8 mouse cellular contexts compared by ENCODE assay signal in the genomic region with DNA sequence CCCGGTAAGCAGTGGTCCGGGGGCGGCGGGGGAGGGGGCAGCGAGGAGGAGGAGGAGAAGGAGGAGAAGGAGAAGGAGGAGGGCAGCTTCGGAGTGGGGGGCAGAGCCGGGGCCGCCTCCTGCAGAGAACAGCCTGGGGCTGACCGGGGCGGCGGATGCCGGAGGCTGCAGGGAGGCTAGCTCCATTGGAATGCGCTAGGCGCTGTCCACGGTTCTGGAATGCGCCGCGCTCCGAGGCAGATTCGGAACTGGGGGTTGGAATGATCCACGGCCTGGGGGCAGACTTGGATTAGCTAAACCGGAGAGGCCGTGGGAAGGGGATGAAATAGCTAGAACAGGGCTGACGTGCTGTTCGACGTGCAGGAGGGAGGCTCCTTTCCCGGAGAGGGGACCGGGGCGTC. TPM values are rescaled to one million over a fixed set of nuclear protein-coding genes. Genes with fewer than 3 reads are reported as not detected.
DNase-seq lines count a peak whose midpoint lies in the region; ATAC-seq and TF ChIP-seq lines count a peak whose summit lies in the region.

No protein-coding gene starts in this region.

- peak; percentile 68 to 78 for DNase-seq in cerebellum, adult 2 months
- no peak for DNase-seq in cerebellum, adult 9-11 months
- peak; percentile 87 for DNase-seq in embryo, embryonic 10.5 days (ENCODE audit: low spot score)
- peak; percentile 89 for DNase-seq in heart, embryonic 10.5 days (ENCODE audit: low spot score)
- DNase-seq in kidney, adult 8-10 months = peak; percentile 15 to 57
- peak; percentile 78 for DNase-seq in liver, embryonic 11.5 days (ENCODE audit: low spot score)
- DNase-seq in urinary bladder, postnatal 25 days (ENCODE audit: low spot score) = peak; percentile 69

- no peak for TF ChIP-seq POLR2A in cerebellum, adult 2 months (IDR thresholded peaks at IDR 0.05; ENCODE audit: borderline replicate concordance, insufficient read depth, low read length)
- TF ChIP-seq POLR2A in myocyte (IDR thresholded peaks at IDR 0.05; ENCODE audit: insufficient read length, low read depth) = no peak

- 2% methylated on average over 29 of the region's 29 CpGs for WGBS in cerebellum, adult 2 months
- 1% methylated on average over 28 of the region's 29 CpGs for WGBS in heart, embryonic 10.5 days
- under 1% methylated on average over 29 of the region's 29 CpGs for WGBS in liver, embryonic 11.5 days

- peak overlapping the region; percentile 52 for H3K4me2 ChIP-seq in liver, embryonic 11.5 days
- H3K4me2 ChIP-seq in myocyte (ENCODE audit: low read depth) = no peak overlapping the region

- peak overlapping the region; percentile 90 for H3K4me3 ChIP-seq in cerebellum, adult 2 months (replicated peaks; ENCODE audit: insufficient read depth, low read depth, low read length)
- H3K4me3 ChIP-seq in heart, embryonic 10.5 days = peak overlapping the region; percentile 56
- peak overlapping the region; percentile 31; the same call in 1 of the 2 replicates for H3K4me3 ChIP-seq in liver, embryonic 11.5 days (ENCODE audit: low read depth, low read length)
- H3K4me3 ChIP-seq in myocyte = no peak overlapping the region

- H3K27me3 ChIP-seq in cerebellum, adult 2 months (ENCODE audit: control insufficient read depth, insufficient read depth, low read length) = no peaks in the 10 kb centered on the region
- peaks cover 99% of the 10 kb centered on the region for H3K27me3 ChIP-seq in heart, embryonic 10.5 days (ENCODE audit: insufficient read depth, poor library complexity, severe bottlenecking)
- H3K27me3 ChIP-seq in liver, embryonic 11.5 days (replicated peaks; ENCODE audit: control insufficient read depth, insufficient read depth, low read length) = peaks cover 82% of the 10 kb centered on the region
- peaks cover 51% of the 10 kb centered on the region for H3K27me3 ChIP-seq in myocyte (ENCODE audit: control insufficient read depth, insufficient read depth, insufficient read length)

- H3K27ac ChIP-seq in cerebellum, adult 2 months (ENCODE audit: insufficient read depth, low read length) = peak overlapping the region; percentile 97
- no peak overlapping the region for H3K27ac ChIP-seq in heart, embryonic 10.5 days
- H3K27ac ChIP-seq in liver, embryonic 11.5 days (ENCODE audit: low read depth, low read length) = no peak overlapping the region

- ATAC-seq in liver, embryonic 11.5 days (replicated peaks; ENCODE audit: low FRiP score) = no peak

- H3K9ac ChIP-seq in liver, embryonic 11.5 days (ENCODE audit: low read depth, low read length) = no peak overlapping the region

- TF ChIP-seq CTCF in cerebellum, adult 2 months (IDR thresholded peaks at IDR 0.05; ENCODE audit: borderline replicate concordance, insufficient read depth, low read depth, low read length) = no peak

- no peak overlapping the region for H3ac ChIP-seq in myocyte (ENCODE audit: control insufficient read depth, insufficient read length)

- no peaks in the 10 kb centered on the region for H3K36me3 ChIP-seq in heart, embryonic 10.5 days
- H3K36me3 ChIP-seq in liver, embryonic 11.5 days (ENCODE audit: control insufficient read depth, insufficient read depth, low read length) = no peaks in the 10 kb centered on the region
- no peaks in the 10 kb centered on the region for H3K36me3 ChIP-seq in myocyte (ENCODE audit: control insufficient read depth, insufficient read depth)

- peaks cover 16% of the 10 kb centered on the region for H3K4me1 ChIP-seq in cerebellum, adult 2 months (ENCODE audit: control insufficient read depth, insufficient read depth, low read length)
- H3K4me1 ChIP-seq in heart, embryonic 10.5 days = peaks cover 31% of the 10 kb centered on the region
- peaks cover 7% of the 10 kb centered on the region for H3K4me1 ChIP-seq in liver, embryonic 11.5 days (replicated peaks; ENCODE audit: control insufficient read depth, insufficient read depth, low read length)

- H3K79me2 ChIP-seq in myocyte (ENCODE audit: control insufficient read depth, insufficient read depth) = no peaks in the 10 kb centered on the region

- no peaks in the 10 kb centered on the region for H3K9me3 ChIP-seq in heart, embryonic 10.5 days
- no peaks in the 10 kb centered on the region for H3K9me3 ChIP-seq in liver, embryonic 11.5 days (ENCODE audit: control insufficient read depth, low read length)

TF ChIP-seq in myocyte, 11 proteins besides CTCF, POLR2A, EP300 and RAD21:
- TF ChIP-seq REST (IDR thresholded peaks at IDR 0.05; ENCODE audit: insufficient read depth, insufficient read length) (peak; percentile 95), MAX (IDR thresholded peaks at IDR 0.05; ENCODE audit: low read depth) (no peak), TCF3 (IDR thresholded peaks at IDR 0.05; ENCODE audit: insufficient read length, low read depth) (no peak), MYOD1 (IDR thresholded peaks at IDR 0.05; ENCODE audit: control insufficient read depth in 1 of 3, insufficient read length in 2 of 3, low read depth in 2 of 3) (no peak), POLR2AphosphoS2 (IDR thresholded peaks at IDR 0.05; ENCODE audit: insufficient read length, low read depth) (no peak)

RNA-seq across cellular contexts. Expression of a gene that starts 7.8 kb away (rescaled TPM):
- polyA plus RNA-seq in cerebellum, adult 2 months (2012; rRNA removed) = 386 and 396 TPM in 2 replicates
- 0.74 and 0.92 TPM in 2 replicates for polyA plus RNA-seq in heart, embryonic 10.5 days (2016; fragmentation: Nextera tagmentation; extraction: Ambion mirVana)
- polyA plus RNA-seq in liver, embryonic 11.5 days (2014; fragmentation: Nextera tagmentation; extraction: Ambion mirVana) = 0.55 and 0.70 TPM in 2 replicates
- 0.52 TPM for polyA plus RNA-seq in myocyte (2012; fragmentation: generic; extraction: Trizol)

RNA-seq across cellular contexts. Expression of a gene that starts 27.9 kb away (rescaled TPM):
- polyA plus RNA-seq in cerebellum, adult 2 months (2012; rRNA removed) = 3.3 and 3.7 TPM in 2 replicates
- 0.53 and 1.1 TPM in 2 replicates for polyA plus RNA-seq in heart, embryonic 10.5 days (2016; fragmentation: Nextera tagmentation; extraction: Ambion mirVana)
- polyA plus RNA-seq in liver, embryonic 11.5 days (2014; fragmentation: Nextera tagmentation; extraction: Ambion mirVana) = 0.66 and 1.9 TPM in 2 replicates
- 1.7 TPM for polyA plus RNA-seq in myocyte (2012; fragmentation: generic; extraction: Trizol)

RNA-seq across cellular contexts. Expression of a gene that starts 56.9 kb away (rescaled TPM):
- polyA plus RNA-seq in cerebellum, adult 2 months (2012; rRNA removed) = 32.0 and 34.7 TPM in 2 replicates
- 12.6 and 13.5 TPM in 2 replicates for polyA plus RNA-seq in heart, embryonic 10.5 days (2016; fragmentation: Nextera tagmentation; extraction: Ambion mirVana)
- polyA plus RNA-seq in liver, embryonic 11.5 days (2014; fragmentation: Nextera tagmentation; extraction: Ambion mirVana) = 15.0 TPM in 2 replicates
- polyA plus RNA-seq in myocyte (2012; fragmentation: generic; extraction: Trizol) = 11.1 TPM

Comparison
In these comparisons a context has a peak if more than half of its experiments do, and no peak if none do; other contexts are left out.
1. RNA of a gene that starts 7.8 kb away (polyA plus RNA-seq): 386 to 396 TPM in cerebellum, adult 2 months; 0.74 to 0.92 TPM in heart, embryonic 10.5 days, 0.55 to 0.70 TPM in liver, embryonic 11.5 days and 0.52 TPM in myocyte (single experiment); every median in the first group is over 100 times any median in the second.